Mouse (Mus musculus) CH12.LX (cell line): Measurements from ENCODE around the gene Rims1. TPM values are rescaled to one million over a fixed set of nuclear protein-coding genes. Genes with fewer than 3 reads are reported as not detected.

Experiments used
- DNase-seq: peaks from one replicate; pipeline ENCODE4 v3.0.0-alpha.2; 2013; ENCODE audit errors: extremely low read depth
- H3K27ac ChIP-seq: 2 replicates; pipeline ENCODE4 v1.5.1; 2012; ENCODE audit warnings: low read depth, mild to moderate bottlenecking, control low read depth, moderate library complexity; ENCODE audit not compliant: insufficient read depth
- H3K27me3 ChIP-seq: replicated peaks from 2 replicates; pipeline ENCODE3; 2012; ENCODE audit warnings: inconsistent platforms
- H3K36me3 ChIP-seq, 2 experiments: replicated peaks in 1 of 2; 2 replicates each; pipeline versions ENCODE3 to v1.6.1; 2012; ENCODE audit warnings: inconsistent platforms in 1 of 2, low read length in 1 of 2, mild to moderate bottlenecking in 1 of 2, mixed read lengths in 1 of 2, moderate library complexity in 1 of 2; ENCODE audit not compliant: control insufficient read depth in 1 of 2, insufficient read depth in 1 of 2
- H3K4me1 ChIP-seq, 2 experiments: 2 replicates each; pipeline ENCODE4 v1.6.1; 2012; ENCODE audit warnings: inconsistent platforms in 1 of 2, moderate library complexity in 1 of 2; ENCODE audit not compliant: insufficient read depth in 2 of 2, control insufficient read depth in 1 of 2
- H3K4me2 ChIP-seq: 2 replicates; pipeline ENCODE4 v1.6.1; 2012; ENCODE audit warnings: low read depth, mild to moderate bottlenecking, control low read depth; ENCODE audit not compliant: poor library complexity, insufficient read depth, severe bottlenecking
- H3K4me3 ChIP-seq, 3 experiments: fragments of 150-350 bp in 1 of 3; sonication (generic) in 1 of 3; replicated peaks in 1 of 3; 2 replicates each; pipeline versions ENCODE3 to v1.5.1; 2011 to 2012; ENCODE audit warnings: low read depth in 2 of 3, low read length in 2 of 3, mild to moderate bottlenecking in 2 of 3, moderate library complexity in 2 of 3, control low read depth in 1 of 3, improper control_type of control experiment in 1 of 3, inconsistent platforms in 1 of 3, mixed read lengths in 1 of 3; ENCODE audit not compliant: poor library complexity in 1 of 3
- H3K79me2 ChIP-seq: replicated peaks from 2 replicates; pipeline ENCODE4 v1.6.1; 2012; ENCODE audit warnings: mild to moderate bottlenecking, moderate library complexity; ENCODE audit not compliant: control insufficient read depth, poor library complexity, insufficient read depth, severe bottlenecking; ENCODE audit errors: extremely low read depth
- H3K9ac ChIP-seq: 2 replicates; pipeline ENCODE4 v1.6.1; 2012; ENCODE audit warnings: low read depth, mild to moderate bottlenecking, control low read depth, moderate library complexity; ENCODE audit not compliant: insufficient read depth
- H3K9me3 ChIP-seq: replicated peaks from 2 replicates; pipeline ENCODE3; 2012; ENCODE audit warnings: low read length, inconsistent platforms, mixed read lengths
- BHLHE40 ChIP-seq: IDR thresholded peaks from 2 replicates; pipeline ENCODE4 v1.6.1; 2011; ENCODE audit warnings: mild to moderate bottlenecking, low read depth, low read length, improper control_type of control experiment
- CHD2 ChIP-seq: IDR thresholded peaks from 2 replicates; pipeline ENCODE4 v1.6.1; 2011; ENCODE audit warnings: low read length, improper control_type of control experiment
- CTCF ChIP-seq, 2 experiments: IDR thresholded peaks in 1 of 2; conservative IDR thresholded peaks in 1 of 2; 2 replicates each; pipeline ENCODE4 v1.5.1; 2011 to 2012; ENCODE audit warnings: low read depth in 2 of 2, low read length in 2 of 2, improper control_type of control experiment in 1 of 2, inconsistent platforms in 1 of 2, mild to moderate bottlenecking in 1 of 2, moderate library complexity in 1 of 2
- HCFC1 ChIP-seq: IDR thresholded peaks from 2 replicates; pipeline ENCODE4 v1.6.1; 2012; ENCODE audit warnings: low read depth, mild to moderate bottlenecking, inconsistent platforms, low read length, improper control_type of control experiment
- KAT2A ChIP-seq: IDR thresholded peaks from 2 replicates; pipeline ENCODE4 v1.6.1; 2012; ENCODE audit warnings: low read length, improper control_type of control experiment, inconsistent platforms; ENCODE audit not compliant: insufficient replicate concordance
- MAZ ChIP-seq: IDR thresholded peaks from 2 replicates; pipeline ENCODE4 v1.6.1; 2012; ENCODE audit warnings: low read depth, mild to moderate bottlenecking, inconsistent platforms, low read length, improper control_type of control experiment, moderate library complexity
- MXI1 ChIP-seq: IDR thresholded peaks from 2 replicates; pipeline ENCODE4 v1.6.1; 2011; ENCODE audit warnings: mild to moderate bottlenecking, low read depth, low read length, improper control_type of control experiment
- NELFE ChIP-seq: IDR thresholded peaks from 2 replicates; pipeline ENCODE4 v1.6.1; 2011; ENCODE audit warnings: low read depth, low read length, improper control_type of control experiment
- POLR2A ChIP-seq: IDR thresholded peaks from 2 replicates; pipeline ENCODE4 v1.6.1; 2011; ENCODE audit warnings: low read depth, mild to moderate bottlenecking, improper control_type of control experiment, low read length
- RAD21 ChIP-seq: IDR thresholded peaks from 2 replicates; pipeline ENCODE4 v1.6.1; 2011; ENCODE audit warnings: low read depth, mild to moderate bottlenecking, low read length, improper control_type of control experiment, moderate library complexity
- RCOR1 ChIP-seq: conservative IDR thresholded peaks from 2 replicates; pipeline ENCODE4 v1.6.1; 2012; ENCODE audit warnings: low read depth, mild to moderate bottlenecking, inconsistent platforms, low read length, improper control_type of control experiment
- SMC3 ChIP-seq: IDR thresholded peaks from 2 replicates; pipeline ENCODE4 v1.6.1; 2011; ENCODE audit warnings: low read depth, low read length, improper control_type of control experiment
- TBP ChIP-seq: conservative IDR thresholded peaks from 2 replicates; pipeline ENCODE4 v1.6.1; 2011; ENCODE audit warnings: low read depth, low read length, improper control_type of control experiment
- TCF12 ChIP-seq: IDR thresholded peaks from 2 replicates; pipeline ENCODE4 v1.6.1; 2014; ENCODE audit warnings: low read depth, mild to moderate bottlenecking, inconsistent platforms, low read length, improper control_type of control experiment
- UBTF ChIP-seq: IDR thresholded peaks from 2 replicates; pipeline ENCODE4 v1.6.1; 2012; ENCODE audit warnings: low read depth, mild to moderate bottlenecking, inconsistent platforms, low read length, improper control_type of control experiment, moderate library complexity
- ZKSCAN1 ChIP-seq: IDR thresholded peaks from 2 replicates; pipeline ENCODE4 v1.6.1; 2012; ENCODE audit warnings: low read depth, inconsistent platforms, low read length, improper control_type of control experiment, borderline replicate concordance
- dilution Hi-C: fragments of 300-500 bp; cut with MboI; formaldehyde crosslinking; loops from 2 replicates; pipeline ENCODE4 v1.14.3; 2020; ENCODE audit warnings: low sequenced_read_pairs; ENCODE audit not compliant: extremely low pct_unique_long_range_greater_than_20kb, extremely low pct_ligation_motif_present
- in situ Hi-C: fragments of 300-500 bp; cut with MboI; formaldehyde crosslinking; loops from 3 replicates; pipeline ENCODE4 v1.14.3; 2019; ENCODE audit warnings: low sequenced_read_pairs, low pct_ligation_motif_present, low pct_unique_long_range_greater_than_20kb, mixed read lengths
- polyA plus RNA-seq: library from polyadenylated mRNA; unstranded; fragments of >175 nt; gene quantifications from 2 replicates; pipeline ENCODE4 v1.2.1, GENCODE M21; 2012; ENCODE audit warnings: low read depth; ENCODE audit not compliant: insufficient read length
- total RNA-seq, 2 experiments: library from RNA; depleted of rRNA; stranded (reverse); fragments of 300-350 nt in 1 of 2; fragments of >200 nt in 1 of 2; gene quantifications; 2 replicates each; pipeline ENCODE4 v1.2.3; 2012 to 2014

Rims1 gene
- total and polyA plus RNA-seq, 3 experiments = not detected

DNA sequence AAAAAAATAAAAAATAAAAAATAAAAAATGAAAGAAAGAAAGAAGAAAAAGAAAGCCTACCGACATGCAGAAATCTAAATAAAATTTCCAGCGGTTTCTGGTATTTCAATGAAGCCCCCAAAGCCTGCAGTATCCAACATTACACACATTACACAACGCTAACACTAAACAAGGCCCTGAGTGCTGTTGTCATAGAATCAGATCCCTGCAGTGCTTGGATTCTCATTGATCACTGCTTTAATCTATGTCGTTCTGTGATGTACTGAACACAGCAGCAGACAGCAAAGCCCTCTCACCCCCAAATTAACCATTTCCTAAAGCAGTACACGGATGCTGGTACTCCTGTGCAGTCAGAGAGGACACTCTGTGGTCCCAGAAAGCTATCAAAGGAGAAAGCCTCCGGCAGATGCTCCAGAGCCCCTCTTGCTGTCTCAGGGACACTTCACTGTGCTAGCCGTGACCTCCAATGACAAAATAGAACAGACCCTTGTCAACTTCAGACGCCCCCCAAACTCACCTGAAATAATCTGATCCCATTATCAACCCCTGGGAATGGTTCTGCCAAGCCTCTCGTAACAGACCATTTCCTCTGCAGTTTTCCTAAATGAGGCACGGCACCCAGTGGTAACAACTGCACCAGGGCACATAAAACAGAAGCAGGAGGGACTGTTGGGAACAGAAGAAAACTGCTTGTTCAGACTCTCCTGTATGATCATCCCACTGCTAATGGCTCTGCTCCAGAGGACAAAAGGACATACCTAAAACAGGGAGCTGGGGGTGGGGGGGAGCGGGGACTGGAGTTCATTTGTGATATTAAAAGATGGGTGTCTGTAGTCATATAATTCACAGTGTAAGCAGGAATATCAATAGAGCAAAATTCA, 296.8 kb downstream of the Rims1 start:
- dilution Hi-C loops = no loop called here
- H3K27me3 ChIP-seq = no peaks in the 10 kb centered on the region
- H3K9me3 ChIP-seq = no peaks in the 10 kb centered on the region
- H3K27ac ChIP-seq = no peak overlapping the region
- in situ Hi-C loops = no loop called here
- DNase-seq = no peak
- H3K4me1 ChIP-seq = peaks cover 0 to 6% of the 10 kb centered on the region in 2 experiments; a peak in 2 of 4 replicates
- H3K79me2 ChIP-seq = no peaks in the 10 kb centered on the region
- no peak overlapping the region for H3K9ac ChIP-seq
- H3K4me3 ChIP-seq = no peak overlapping the region
- no peaks in the 10 kb centered on the region for H3K36me3 ChIP-seq
- no peak overlapping the region for H3K4me2 ChIP-seq
- no peak for TF ChIP-seq UBTF
- no peak for TF ChIP-seq CHD2
- no peak for TF ChIP-seq TBP
- TF ChIP-seq TCF12 = no peak
- TF ChIP-seq NELFE = no peak
- no peak for TF ChIP-seq HCFC1
- no peak for TF ChIP-seq MXI1
- TF ChIP-seq, all 38 proteins: peak for 0

DNA sequence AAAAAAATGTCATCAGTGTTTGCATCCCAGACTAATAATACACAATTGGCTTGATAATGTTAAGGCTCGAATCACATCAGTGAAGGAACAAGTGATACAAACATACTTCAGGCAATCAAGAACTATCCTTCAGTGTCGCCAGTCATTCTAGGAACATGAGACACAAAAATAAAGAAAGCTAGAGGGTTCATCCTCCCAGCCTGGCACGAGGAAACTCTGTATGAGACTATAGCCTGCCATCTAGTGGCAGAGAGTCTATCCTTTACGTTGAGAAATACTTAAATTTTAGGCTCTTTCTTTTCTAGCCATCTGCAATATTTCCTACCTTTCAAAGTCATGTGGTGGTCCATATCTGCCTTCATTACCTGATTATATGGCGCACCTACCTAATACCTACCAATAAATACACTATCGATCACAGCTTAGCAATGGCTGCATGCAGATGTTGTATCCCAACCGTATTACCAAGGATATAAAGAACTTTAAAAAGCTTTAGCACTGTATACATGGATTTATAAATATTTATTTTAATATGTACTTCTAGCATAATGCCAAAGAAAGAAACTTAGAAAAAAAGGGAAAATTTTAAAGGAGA, 318.4 kb downstream of the Rims1 start:
- Histone ChIP-seq H3K27me3 (no peaks in the 10 kb centered on the region), H3K9ac (no peak overlapping the region), H3K79me2 (no peaks in the 10 kb centered on the region), H3K4me1 (no peaks in the 10 kb centered on the region), H3K9me3 (no peaks in the 10 kb centered on the region), H3K36me3 (no peaks in the 10 kb centered on the region), H3K27ac (no peak overlapping the region), H3K4me3 (no peak overlapping the region), H3K4me2 (no peak overlapping the region)
- TF ChIP-seq CTCF (conservative IDR thresholded peaks at IDR 0.05 in 1 of 2, IDR thresholded peaks at IDR 0.05 in 1 of 2; ENCODE audit: low read depth in 2 of 2, low read length in 2 of 2) (peak; percentile 55 to 72), MAZ (no peak), SMC3 (peak; percentile 28; the same call in 1 of the 2 replicates), RAD21 (peak; percentile 57)
- peak; percentile 53 for DNase-seq
- in situ Hi-C loops (no loop called here), dilution Hi-C loops (no loop called here)

DNA sequence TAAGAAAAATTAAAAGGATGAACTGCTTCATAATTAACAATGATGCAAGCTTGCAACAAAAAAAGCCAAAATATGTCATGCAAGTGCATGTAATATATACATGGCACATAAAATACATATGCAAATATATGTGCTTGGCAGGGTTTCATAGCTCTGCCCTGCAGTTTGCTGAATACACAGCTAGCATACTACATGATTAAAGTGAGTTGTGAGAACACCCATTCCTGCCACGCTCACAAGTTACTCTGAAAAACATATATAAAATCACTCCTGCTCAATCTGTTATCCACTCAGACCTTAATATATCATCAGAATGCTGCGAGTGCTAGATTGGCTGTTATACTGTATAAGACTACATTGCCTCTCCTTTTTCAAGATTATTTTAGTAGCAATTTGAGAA, 329.6 kb downstream of the Rims1 start:
- TF ChIP-seq POLR2A = no peak
- no peak for TF ChIP-seq KAT2A
- TF ChIP-seq RCOR1 = no peak
- no peak for TF ChIP-seq ZKSCAN1
- no peak for TF ChIP-seq TCF12
- TF ChIP-seq BHLHE40 = no peak
- H3K9me3 ChIP-seq = no peaks in the 10 kb centered on the region
- no peaks in the 10 kb centered on the region for H3K79me2 ChIP-seq
- no peaks in the 10 kb centered on the region for H3K27me3 ChIP-seq
- dilution Hi-C loops = no loop called here
- no peak overlapping the region for H3K27ac ChIP-seq
- DNase-seq = no peak
- H3K9ac ChIP-seq = no peak overlapping the region
- no peaks in the 10 kb centered on the region for H3K4me1 ChIP-seq
- in situ Hi-C loops = no loop called here
- H3K36me3 ChIP-seq = no peaks in the 10 kb centered on the region
- H3K4me2 ChIP-seq = no peak overlapping the region
- H3K4me3 ChIP-seq = no peak overlapping the region
